Comparison of ENCODE assay signal across 8 mouse cellular contexts in the genomic region with DNA sequence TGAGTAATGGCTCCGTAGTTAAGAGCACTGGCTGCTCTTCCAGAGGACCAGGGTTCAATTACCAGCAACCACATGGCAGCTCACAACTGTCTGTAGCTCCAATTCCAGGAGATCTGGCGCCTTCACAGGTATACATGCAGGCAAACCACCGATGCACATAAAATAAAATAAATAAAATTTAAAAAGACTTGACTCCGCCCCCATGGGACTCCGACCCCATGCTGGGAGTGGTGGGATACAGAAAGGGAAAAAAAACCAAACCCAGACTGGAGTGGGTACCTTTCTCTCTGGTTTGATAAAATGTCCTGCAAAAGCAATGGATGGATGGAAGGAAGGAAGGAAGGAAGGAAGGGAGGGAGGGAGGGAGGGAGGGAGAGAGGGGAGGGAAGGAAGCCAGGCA.
"Had no signal": no experiment of that assay in that cellular context is flagged by ENCODE, and none has a peak within 500 bp of the region (broad histone marks: within the 10 kb centered on the region; RNA-seq: fewer than 3 reads in every experiment).

No protein-coding gene starts in this region.

- H3K27ac ChIP-seq: lung, embryonic 15.5 days; macrophage; midbrain, embryonic 12.5 days; neural tube, embryonic 12.5 days; stomach, embryonic 15.5 days; stomach, postnatal 0 days had no signal

- H3K4me2 ChIP-seq: lung, embryonic 15.5 days; midbrain, embryonic 12.5 days; neural tube, embryonic 12.5 days; stomach, embryonic 15.5 days had no signal

- H3K27me3 ChIP-seq: lung, embryonic 15.5 days; neural tube, embryonic 12.5 days; stomach, embryonic 15.5 days had no signal

- H3K4me3 ChIP-seq: lung, embryonic 15.5 days; midbrain, embryonic 12.5 days; neural tube, embryonic 12.5 days; stomach, embryonic 15.5 days had no signal

- H3K9me3 ChIP-seq: lung, embryonic 15.5 days; megakaryocyte, embryonic 14.5 days; midbrain, embryonic 12.5 days; neural tube, embryonic 12.5 days; stomach, embryonic 15.5 days had no signal

- H3K9ac ChIP-seq: liver, postnatal 0 days; lung, embryonic 15.5 days; midbrain, embryonic 12.5 days; neural tube, embryonic 12.5 days; stomach, embryonic 15.5 days had no signal

- H3K36me3 ChIP-seq: lung, embryonic 15.5 days; midbrain, embryonic 12.5 days; neural tube, embryonic 12.5 days; stomach, embryonic 15.5 days had no signal
